Mouse (Mus musculus): ENCODE results near the gene Tardbp.

DNA sequence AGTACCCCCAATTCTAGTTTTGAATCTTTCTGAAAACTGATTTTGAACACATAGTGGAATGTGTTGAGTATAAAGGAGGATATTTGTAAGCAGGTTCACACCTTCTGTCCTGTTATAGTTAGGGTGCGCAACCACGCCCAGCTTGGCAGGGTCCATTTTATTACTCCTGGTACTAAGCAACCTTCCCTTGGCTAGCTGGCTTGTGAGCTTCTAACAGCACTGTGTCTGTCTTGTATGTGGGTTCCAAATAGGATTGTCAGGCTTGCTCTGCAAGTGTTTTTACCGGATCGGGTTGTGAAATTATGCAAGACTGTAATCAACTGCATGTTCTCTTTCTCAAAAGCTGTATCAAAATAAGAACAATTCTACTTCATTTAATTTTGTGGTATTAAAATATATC lies 4.3 kb downstream of the Tardbp start:
- no peak for TF ChIP-seq CTCF (IDR thresholded peaks at IDR 0.05)
- no peak for TF ChIP-seq EP300 (IDR thresholded peaks at IDR 0.05; ENCODE audit: insufficient read depth, low read depth, low read length)
- no peak for TF ChIP-seq POLR2A (IDR thresholded peaks at IDR 0.05; ENCODE audit: insufficient read depth, low read depth, low read length)
